Mouse (Mus musculus) splenic B cell, adult 2 months (primary cell): ENCODE measurements around the gene E2f4.

ENCODE experiments used
- DNase-seq: peaks from one replicate; pipeline ENCODE4 v3.0.0-alpha.2; 2011; ENCODE audit warnings: low read depth, low spot score
- H3K27me3 ChIP-seq: 2 replicates; pipeline ENCODE4 v1.6.1; 2012; ENCODE audit warnings: mild to moderate bottlenecking, low read length, moderate library complexity, mixed read lengths; ENCODE audit not compliant: control insufficient read depth, poor library complexity, insufficient read depth, severe bottlenecking
- H3K36me3 ChIP-seq: 2 replicates; pipeline ENCODE4 v1.6.1; 2012; ENCODE audit warnings: mild to moderate bottlenecking, low read length, moderate library complexity, mixed read lengths; ENCODE audit not compliant: control insufficient read depth, poor library complexity, insufficient read depth, severe bottlenecking

The E2f4 gene

DNA sequence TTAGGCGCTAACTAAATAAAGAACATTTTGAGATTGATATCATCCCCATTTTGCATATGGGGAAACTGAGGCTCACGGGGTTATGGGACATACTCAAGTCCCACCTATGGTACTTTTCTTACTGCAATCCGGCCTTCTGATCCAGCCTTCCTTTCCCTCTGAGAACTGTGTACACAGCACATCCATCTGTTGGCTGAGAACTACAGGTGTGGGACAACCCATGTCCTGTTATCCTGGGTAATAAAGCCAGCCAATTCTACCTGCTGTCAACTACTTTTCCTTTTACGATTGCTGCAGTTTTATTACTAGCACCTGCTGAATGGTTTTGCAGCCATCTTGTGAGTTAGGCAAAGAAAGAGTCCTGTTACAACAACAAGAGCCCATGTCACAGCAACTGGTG lies 57.1 kb downstream of the E2f4 start:
- H3K27me3 ChIP-seq = no peaks in the 10 kb centered on the region; the same call in 1 of the 2 replicates
- H3K36me3 ChIP-seq = no peaks in the 10 kb centered on the region
- no peak for DNase-seq
